Mouse (Mus musculus) CD4-positive naive resting alpha-beta T cell, adult 57 days (primary cell): ENCODE results near the gene Btbd35f11. TPM values are rescaled to one million over a fixed set of nuclear protein-coding genes. Genes with fewer than 3 reads are reported as not detected.

Source experiments
- total RNA-seq: library from RNA; stranded (reverse); gene quantifications from one replicate; pipeline ENCODE4 v1.2.4, GENCODE M21; 2023

The Btbd35f11 gene
- total RNA-seq = not detected

GRCm38 (mm10) chrX:3443590-3443989 lies at the start of gene Btbd35f11:
Gene Btbd35f11 (minus strand): TSS chrX:3443690.

Other genes starting within 250 kb of the Btbd35f11 start
- not detected for gene Btbd35f24, start 247.9 kb downstream of the Btbd35f11 start, total RNA-seq